Mouse (Mus musculus) adrenal gland (tissue): ENCODE measurements around the gene Hnrnpdl.

Source experiments
- intact Hi-C: fragments of 180-260 bp; cut with DNase I; formaldehyde crosslinking; loops from one replicate; pipeline ENCODE4 v1.15.1; 2025

Gene Hnrnpdl

GRCm38 (mm10) chr5:100006324-100007039, 33.0 kb downstream of the Hnrnpdl start:
- intact Hi-C loops, result no loop called here

GRCm38 (mm10) chr5:100005896-100006295, 33.6 kb downstream of the Hnrnpdl start:
- intact Hi-C loops, result no loop called here

- intact Hi-C loops, result no loop called here
Observed at GRCm38 (mm10) chr5:100005431-100005830, 34.0 kb downstream of the Hnrnpdl start.

DNA sequence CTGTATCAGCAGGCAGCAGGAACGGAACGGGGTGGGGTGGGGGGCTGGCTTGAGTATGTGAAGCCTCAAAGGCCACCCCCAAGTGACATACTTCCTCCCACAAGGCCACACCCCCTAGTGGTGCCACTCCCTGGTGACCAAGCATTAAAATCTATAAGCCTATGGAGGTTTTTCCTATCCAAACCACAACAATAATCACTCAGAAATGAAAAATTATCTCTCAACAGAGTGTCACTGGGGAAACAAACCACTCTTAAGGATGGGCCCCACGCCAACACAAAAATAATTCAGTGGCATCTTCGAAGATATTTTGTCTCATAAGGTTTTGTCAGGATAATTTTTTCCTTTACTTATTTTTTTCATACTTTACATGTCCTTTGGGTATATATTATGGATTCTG, 35.6 kb downstream of the Hnrnpdl start:
- intact Hi-C loops, result no loop called here

- intact Hi-C loops, result no loop called here
Observed at GRCm38 (mm10) chr5:100000500-100000899, 39.0 kb downstream of the Hnrnpdl start.

DNA sequence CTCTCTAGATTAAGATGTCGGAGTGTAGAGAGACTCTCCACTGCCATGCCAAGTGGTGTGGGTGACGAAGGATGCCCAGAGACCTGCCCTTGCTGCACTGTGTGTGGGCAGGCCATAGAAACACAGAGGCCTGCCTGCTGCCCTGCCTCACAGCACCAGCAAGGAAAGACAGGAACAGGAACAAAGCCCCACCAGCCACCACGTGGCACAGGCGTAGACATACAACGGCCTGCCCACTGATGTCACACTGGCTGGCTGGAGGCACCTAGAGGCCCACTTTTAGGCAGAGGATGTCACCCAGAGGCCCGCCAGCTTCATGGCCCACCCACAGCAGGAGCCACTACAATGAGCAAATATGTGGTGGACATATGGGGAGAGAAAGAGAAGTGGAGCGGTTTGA, 39.4 kb downstream of the Hnrnpdl start:
- intact Hi-C loops, result no loop called here

GRCm38 (mm10) chr5:99994680-99995079, 44.8 kb downstream of the Hnrnpdl start:
- intact Hi-C loops, result no loop called here

- intact Hi-C loops, result no loop called here
Observed at GRCm38 (mm10) chr5:99994166-99994565, 45.3 kb downstream of the Hnrnpdl start.
